Mouse (Mus musculus) G1E (cell line): ENCODE measurements around the gene Abhd2.

Source experiments
- CTCF ChIP-seq: IDR thresholded peaks from 2 replicates; pipeline ENCODE4 v1.5.1; 2012; ENCODE audit warnings: low read depth, low read length, inconsistent platforms, mixed read lengths
- GATA1 ChIP-seq: IDR thresholded peaks from 2 replicates; pipeline ENCODE4 v1.6.1; 2012; ENCODE audit warnings: borderline replicate concordance, low read length, inconsistent platforms, mixed read lengths
- GATA2 ChIP-seq: IDR thresholded peaks from 2 replicates; pipeline ENCODE4 v1.6.1; 2012; ENCODE audit warnings: low read depth, low read length, inconsistent platforms, borderline replicate concordance
- POLR2AphosphoS5 ChIP-seq: IDR thresholded peaks from 2 replicates; pipeline ENCODE4 v1.6.1; 2012; ENCODE audit warnings: low read depth, low read length, inconsistent platforms; ENCODE audit not compliant: insufficient replicate concordance
- TAL1 ChIP-seq: conservative IDR thresholded peaks from 2 replicates; pipeline ENCODE4 v1.6.1; 2012; ENCODE audit warnings: low read depth, low read length, inconsistent platforms, mixed read lengths

- TF ChIP-seq CTCF = no peak
- no peak for TF ChIP-seq POLR2AphosphoS5
- no peak for TF ChIP-seq GATA1
- no peak for TF ChIP-seq TAL1
- no peak for TF ChIP-seq GATA2
Measured at GRCm38 (mm10) chr7:79274473-79275010, 1.5 kb downstream of the Abhd2 start.
